Mouse (Mus musculus) kidney, adult 11 months (tissue): ENCODE results near the gene Ica1.

ENCODE experiments used
- DNase-seq: peaks from one replicate; pipeline ENCODE4 v3.0.0; 2022

Gene Ica1

GRCm38 (mm10) chr6:8640863-8641262, 137.4 kb downstream of the Ica1 start:
- no peak for DNase-seq

GRCm38 (mm10) chr6:8639526-8639925, 138.8 kb downstream of the Ica1 start:
- no peak for DNase-seq

- DNase-seq: no peak
These were observed 139.4 kb downstream of the Ica1 start for GRCm38 (mm10) chr6:8638899-8639298.

GRCm38 (mm10) chr6:8638122-8638521, 140.2 kb downstream of the Ica1 start:
- no peak for DNase-seq

GRCm38 (mm10) chr6:8632701-8633100, 145.6 kb downstream of the Ica1 start:
- no peak for DNase-seq

GRCm38 (mm10) chr6:8631986-8632632, 146.2 kb downstream of the Ica1 start:
- no peak for DNase-seq

- no peak for DNase-seq
These were observed 146.9 kb downstream of the Ica1 start for GRCm38 (mm10) chr6:8631362-8631761.

- DNase-seq: no peak
These were observed 147.8 kb downstream of the Ica1 start for GRCm38 (mm10) chr6:8630531-8630930.

- no peak for DNase-seq
These were observed 149.5 kb downstream of the Ica1 start for GRCm38 (mm10) chr6:8628715-8629267.

GRCm38 (mm10) chr6:8628226-8628625, 150.1 kb downstream of the Ica1 start:
- no peak for DNase-seq

- no peak for DNase-seq
These were observed 155.2 kb downstream of the Ica1 start for GRCm38 (mm10) chr6:8623045-8623444.

- no peak for DNase-seq
These were observed 158.5 kb downstream of the Ica1 start for GRCm38 (mm10) chr6:8619582-8620350.

- no peak for DNase-seq
These were observed 160.9 kb downstream of the Ica1 start for GRCm38 (mm10) chr6:8617369-8617768.

- DNase-seq: no peak
These were observed 186.6 kb downstream of the Ica1 start for GRCm38 (mm10) chr6:8591665-8592064.

GRCm38 (mm10) chr6:8583892-8584291, 194.4 kb downstream of the Ica1 start:
- no peak for DNase-seq

- no peak for DNase-seq
These were observed 195.9 kb downstream of the Ica1 start for GRCm38 (mm10) chr6:8582377-8582776.
